Mouse (Mus musculus): ENCODE data around the gene Rcc2. TPM values are rescaled to one million over a fixed set of nuclear protein-coding genes. Genes with fewer than 3 reads are reported as not detected.

Gene Rcc2
- polyA plus RNA-seq, 1 experiment from 2014 or later: 13.8 TPM

GRCm38 (mm10) chr4:140703636-140704035 lies 3.3 kb downstream of the Rcc2 start:
- Histone ChIP-seq H3K27ac (peak overlapping the region; percentile 97), H3K4me2 (peak overlapping the region; percentile 86), H3K36me3 (peaks cover 27% of the 10 kb centered on the region), H3K9ac (peak overlapping the region; percentile 93), H3K27me3 (peaks cover 23% of the 10 kb centered on the region), H3K4me3 (peak overlapping the region; percentile 92), H3K9me3 (no peaks in the 10 kb centered on the region), H3K4me1 (replicated peaks) (peaks cover 76% of the 10 kb centered on the region)
- peak; percentile 7; the same call in 1 of the 2 replicates for ATAC-seq (ENCODE audit: low FRiP score)
- WGBS: 8% methylated on average over 8 of the region's 8 CpGs

GRCm38 (mm10) chr4:140704166-140704565 lies 3.8 kb downstream of the Rcc2 start:
- peak overlapping the region; percentile 86 for H3K4me2 ChIP-seq
- H3K27me3 ChIP-seq: peaks cover 17% of the 10 kb centered on the region
- H3K4me1 ChIP-seq (replicated peaks): peaks cover 81% of the 10 kb centered on the region
- 31% methylated on average over 4 of the region's 4 CpGs for WGBS
- H3K4me3 ChIP-seq: peak overlapping the region; percentile 92
- no peaks in the 10 kb centered on the region for H3K9me3 ChIP-seq
- ATAC-seq (ENCODE audit: low FRiP score): no peak
- H3K27ac ChIP-seq: peak overlapping the region; percentile 97
- peak overlapping the region; percentile 93 for H3K9ac ChIP-seq
- peaks cover 32% of the 10 kb centered on the region for H3K36me3 ChIP-seq

GRCm38 (mm10) chr4:140707615-140708014 lies 7.3 kb downstream of the Rcc2 start:
- no peak overlapping the region for H3K4me3 ChIP-seq
- peak overlapping the region; percentile 46; the same call in 1 of the 2 replicates for H3K9ac ChIP-seq
- peak overlapping the region; percentile 48; the same call in 1 of the 2 replicates for H3K27ac ChIP-seq
- 80% methylated on average over 4 of the region's 4 CpGs for WGBS
- no peaks in the 10 kb centered on the region for H3K27me3 ChIP-seq
- peaks cover 66% of the 10 kb centered on the region for H3K36me3 ChIP-seq
- H3K9me3 ChIP-seq: no peaks in the 10 kb centered on the region
- H3K4me2 ChIP-seq: no peak overlapping the region
- ATAC-seq (ENCODE audit: low FRiP score): no peak
- H3K4me1 ChIP-seq (replicated peaks): peaks cover 64% of the 10 kb centered on the region

GRCm38 (mm10) chr4:140708297-140708927 lies 8.1 kb downstream of the Rcc2 start:
- Histone ChIP-seq H3K9me3 (no peaks in the 10 kb centered on the region), H3K9ac (no peak overlapping the region), H3K4me1 (replicated peaks) (peaks cover 65% of the 10 kb centered on the region), H3K4me3 (no peak overlapping the region), H3K27ac (peak overlapping the region; percentile 61; the same call in 1 of the 2 replicates), H3K36me3 (peaks cover 74% of the 10 kb centered on the region), H3K27me3 (no peaks in the 10 kb centered on the region), H3K4me2 (no peak overlapping the region)
- 85% methylated on average over 18 of the region's 18 CpGs for WGBS
- no peak for ATAC-seq (ENCODE audit: low FRiP score)

GRCm38 (mm10) chr4:140709111-140709510 lies 8.8 kb downstream of the Rcc2 start:
- no peak for ATAC-seq (ENCODE audit: low FRiP score)
- WGBS: 77% methylated on average over 7 of the region's 7 CpGs
- Histone ChIP-seq H3K4me2 (no peak overlapping the region), H3K4me1 (replicated peaks) (peaks cover 65% of the 10 kb centered on the region), H3K9ac (no peak overlapping the region), H3K9me3 (no peaks in the 10 kb centered on the region), H3K4me3 (no peak overlapping the region), H3K27me3 (no peaks in the 10 kb centered on the region), H3K27ac (peak overlapping the region; percentile 61; the same call in 1 of the 2 replicates), H3K36me3 (peaks cover 78% of the 10 kb centered on the region)

- H3K4me3 ChIP-seq: no peak overlapping the region
- H3K27me3 ChIP-seq: no peaks in the 10 kb centered on the region
- peaks cover 84% of the 10 kb centered on the region for H3K36me3 ChIP-seq
- 0 out of 2 replicates have a peak overlapping the region, but pooled peaks have one; percentile 24 for H3K9ac ChIP-seq
- no peaks in the 10 kb centered on the region for H3K9me3 ChIP-seq
- 87% methylated on average over 10 of the region's 10 CpGs for WGBS
- no peak overlapping the region for H3K27ac ChIP-seq
- no peak for ATAC-seq (ENCODE audit: low FRiP score)
- peaks cover 65% of the 10 kb centered on the region for H3K4me1 ChIP-seq (replicated peaks)
- H3K4me2 ChIP-seq: no peak overlapping the region
Measured at GRCm38 (mm10) chr4:140709617-140710016, 9.3 kb downstream of the Rcc2 start.

- WGBS: 75% methylated on average over 10 of the region's 10 CpGs
- Histone ChIP-seq H3K27ac (no peak overlapping the region), H3K4me3 (no peak overlapping the region), H3K36me3 (peaks cover 88% of the 10 kb centered on the region), H3K4me1 (replicated peaks) (peaks cover 54% of the 10 kb centered on the region), H3K9me3 (no peaks in the 10 kb centered on the region), H3K9ac (no peak overlapping the region), H3K4me2 (no peak overlapping the region), H3K27me3 (no peaks in the 10 kb centered on the region)
- ATAC-seq (ENCODE audit: low FRiP score): no peak
Measured at GRCm38 (mm10) chr4:140710781-140711180, 10.4 kb downstream of the Rcc2 start.

GRCm38 (mm10) chr4:140711360-140711759 lies 11.0 kb downstream of the Rcc2 start:
- H3K36me3 ChIP-seq: peaks cover 88% of the 10 kb centered on the region
- H3K4me3 ChIP-seq: no peak overlapping the region
- H3K4me2 ChIP-seq: no peak overlapping the region
- H3K4me1 ChIP-seq (replicated peaks): peaks cover 48% of the 10 kb centered on the region
- 84% methylated on average over 5 of the region's 5 CpGs for WGBS
- no peaks in the 10 kb centered on the region for H3K9me3 ChIP-seq
- no peak overlapping the region for H3K27ac ChIP-seq
- no peak overlapping the region for H3K9ac ChIP-seq
- no peak for ATAC-seq (ENCODE audit: low FRiP score)
- H3K27me3 ChIP-seq: no peaks in the 10 kb centered on the region

GRCm38 (mm10) chr4:140713480-140714365 lies 13.4 kb downstream of the Rcc2 start:
- ATAC-seq (ENCODE audit: low FRiP score): peak; percentile 84
- Histone ChIP-seq H3K27ac (peak overlapping the region; percentile 65), H3K9ac (0 out of 2 replicates have a peak overlapping the region, but pooled peaks have one; percentile 39), H3K27me3 (no peaks in the 10 kb centered on the region), H3K9me3 (no peaks in the 10 kb centered on the region), H3K4me2 (no peak overlapping the region), H3K4me1 (replicated peaks) (peaks cover 26% of the 10 kb centered on the region), H3K36me3 (peaks cover 93% of the 10 kb centered on the region), H3K4me3 (no peak overlapping the region)
- 31% methylated on average over 29 of the region's 29 CpGs for WGBS

- WGBS: 80% methylated on average over 5 of the region's 5 CpGs
- Histone ChIP-seq H3K4me2 (0 out of 2 replicates have a peak overlapping the region, but pooled peaks have one; percentile 1), H3K36me3 (peaks cover 93% of the 10 kb centered on the region), H3K4me3 (no peak overlapping the region), H3K27ac (peak overlapping the region; percentile 65), H3K9me3 (no peaks in the 10 kb centered on the region), H3K4me1 (replicated peaks) (peaks cover 22% of the 10 kb centered on the region), H3K27me3 (no peaks in the 10 kb centered on the region), H3K9ac (no peak overlapping the region)
- ATAC-seq (ENCODE audit: low FRiP score): no peak
Measured at GRCm38 (mm10) chr4:140714586-140714985, 14.2 kb downstream of the Rcc2 start.

GRCm38 (mm10) chr4:140716994-140717393 lies 16.7 kb downstream of the Rcc2 start:
- no peak overlapping the region for H3K27ac ChIP-seq
- H3K9ac ChIP-seq: peak overlapping the region; percentile 19; the same call in 1 of the 2 replicates
- ATAC-seq (ENCODE audit: low FRiP score): no peak
- H3K4me3 ChIP-seq: no peak overlapping the region
- peaks cover 22% of the 10 kb centered on the region for H3K4me1 ChIP-seq (replicated peaks)
- no peak overlapping the region for H3K4me2 ChIP-seq
- 90% methylated on average over 11 of the region's 11 CpGs for WGBS
- no peaks in the 10 kb centered on the region for H3K9me3 ChIP-seq
- peaks cover 94% of the 10 kb centered on the region for H3K36me3 ChIP-seq
- no peaks in the 10 kb centered on the region for H3K27me3 ChIP-seq

- no peak overlapping the region for H3K4me3 ChIP-seq
- H3K27me3 ChIP-seq: no peaks in the 10 kb centered on the region
- peaks cover 12% of the 10 kb centered on the region for H3K4me1 ChIP-seq (replicated peaks)
- H3K27ac ChIP-seq: no peak overlapping the region
- H3K9ac ChIP-seq: no peak overlapping the region
- ATAC-seq (ENCODE audit: low FRiP score): no peak
- no peaks in the 10 kb centered on the region for H3K9me3 ChIP-seq
- peaks cover 92% of the 10 kb centered on the region for H3K36me3 ChIP-seq
- no peak overlapping the region for H3K4me2 ChIP-seq
- 98% methylated on average over 9 of the region's 9 CpGs for WGBS
Measured at GRCm38 (mm10) chr4:140718436-140718835, 18.1 kb downstream of the Rcc2 start.
